Mouse (Mus musculus): ENCODE results near the gene Lrrc28. TPM values are rescaled to one million over a fixed set of nuclear protein-coding genes. Genes with fewer than 3 reads are reported as not detected.

Gene Lrrc28
- total RNA-seq, 2 experiments from 2014 or later, result 21.3 to 23.6 TPM

DNA sequence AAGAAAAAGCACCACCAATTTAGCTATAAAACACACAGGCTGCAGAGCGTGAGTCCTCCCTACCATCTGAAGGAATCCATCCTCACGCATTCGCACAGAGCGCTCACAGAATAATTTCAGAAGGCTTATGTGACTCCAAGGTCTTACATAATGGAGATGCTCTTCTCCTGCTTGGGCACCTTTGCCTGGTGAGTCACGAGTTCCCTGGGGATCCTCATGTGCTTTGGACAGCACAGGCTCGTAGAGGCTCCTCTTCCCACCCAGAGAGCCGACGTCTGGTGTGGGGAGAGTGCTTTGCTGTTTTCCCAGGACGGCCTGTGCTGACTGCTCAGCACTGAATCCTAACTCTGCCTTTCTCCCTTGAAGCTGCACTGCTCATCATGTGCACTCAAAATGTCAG lies 129.4 kb downstream of the Lrrc28 start:
- Histone ChIP-seq H3K4me3 (no peak overlapping the region), H3K27ac (0 out of 2 replicates have a peak overlapping the region, but pooled peaks have one; percentile 50)
- TF ChIP-seq CTCF (IDR thresholded peaks at IDR 0.05), result no peak
- no peak for DNase-seq
- intact Hi-C loops (cut with DNase I), result no loop called here

GRCm38 (mm10) chr7:67514893-67515292 lies 130.2 kb downstream of the Lrrc28 start:
- Histone ChIP-seq H3K4me3 (no peak overlapping the region), H3K27ac (peak overlapping the region; percentile 50)
- no peak for TF ChIP-seq CTCF (IDR thresholded peaks at IDR 0.05)
- DNase-seq, result peak; percentile 74
- intact Hi-C loops (cut with DNase I), result no loop called here

DNA sequence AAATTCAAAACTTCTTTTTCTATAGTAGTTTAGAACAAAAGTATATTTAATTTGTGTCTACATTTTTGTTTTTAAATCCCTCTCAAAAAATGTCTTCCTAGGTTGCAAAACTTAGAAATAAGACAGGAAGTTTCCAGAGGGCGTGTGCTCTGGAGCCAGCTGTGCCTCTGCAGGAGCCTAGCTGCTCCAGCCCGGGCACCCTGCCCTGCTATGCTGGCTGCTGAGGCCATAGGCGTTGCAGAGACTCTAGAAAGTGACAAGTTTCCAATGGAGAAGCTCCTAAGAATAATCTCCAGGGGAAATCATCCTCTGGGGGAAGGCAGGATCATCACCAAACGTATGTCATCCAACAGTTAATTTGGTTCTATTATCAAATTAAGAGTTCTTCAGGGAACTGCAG lies 130.7 kb downstream of the Lrrc28 start:
- TF ChIP-seq CTCF (IDR thresholded peaks at IDR 0.05), result no peak
- Histone ChIP-seq H3K27ac (peak overlapping the region; percentile 50), H3K4me3 (no peak overlapping the region)
- intact Hi-C loops (cut with DNase I), result no loop called here
- DNase-seq, result peak; percentile 89

DNA sequence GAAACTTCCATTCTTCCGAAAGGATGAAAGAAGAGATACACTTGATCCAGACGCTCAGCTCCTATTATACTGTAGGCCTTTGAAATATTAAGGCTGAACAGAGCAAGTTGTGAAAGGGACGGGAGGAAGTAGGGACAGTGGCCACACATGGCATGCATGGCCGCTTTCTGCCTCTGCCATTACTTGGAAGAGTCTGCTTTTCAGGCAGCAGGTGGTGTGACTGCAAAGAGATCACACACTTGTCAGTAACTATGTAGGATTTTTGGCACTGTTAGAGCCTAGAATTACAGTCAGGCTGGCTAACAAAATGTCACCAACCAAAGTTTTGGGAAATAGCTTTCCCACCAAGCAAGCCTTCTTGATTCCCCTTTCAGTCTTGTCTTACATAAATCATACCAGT lies 131.4 kb downstream of the Lrrc28 start:
- Histone ChIP-seq H3K27ac (no peak overlapping the region), H3K4me3 (no peak overlapping the region)
- intact Hi-C loops (cut with DNase I), result no loop called here
- DNase-seq, result no peak
- no peak for TF ChIP-seq CTCF (IDR thresholded peaks at IDR 0.05)

DNA sequence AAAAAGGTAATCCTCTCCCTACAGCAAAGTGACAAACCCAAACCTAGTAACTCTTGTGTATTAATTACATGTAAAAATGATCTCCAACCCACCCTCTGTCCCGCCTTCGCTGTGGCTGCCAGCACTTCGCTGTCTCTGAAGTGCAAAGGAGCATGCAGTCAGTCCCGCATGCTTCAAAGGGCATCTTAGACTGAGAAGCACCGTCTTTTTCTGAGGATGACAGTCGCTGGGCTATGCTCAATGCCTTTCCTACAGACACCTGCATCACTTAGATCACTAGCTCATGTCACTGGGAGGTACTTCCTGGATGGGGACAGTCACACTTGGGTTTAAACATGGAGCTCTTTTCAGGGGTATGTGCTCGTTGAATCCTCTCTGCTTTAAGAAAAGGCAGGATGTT lies 133.5 kb downstream of the Lrrc28 start:
- Histone ChIP-seq H3K27ac (no peak overlapping the region), H3K4me3 (no peak overlapping the region)
- no peak for DNase-seq
- no peak for TF ChIP-seq CTCF (IDR thresholded peaks at IDR 0.05)
- intact Hi-C loops (cut with DNase I), result no loop called here

DNA sequence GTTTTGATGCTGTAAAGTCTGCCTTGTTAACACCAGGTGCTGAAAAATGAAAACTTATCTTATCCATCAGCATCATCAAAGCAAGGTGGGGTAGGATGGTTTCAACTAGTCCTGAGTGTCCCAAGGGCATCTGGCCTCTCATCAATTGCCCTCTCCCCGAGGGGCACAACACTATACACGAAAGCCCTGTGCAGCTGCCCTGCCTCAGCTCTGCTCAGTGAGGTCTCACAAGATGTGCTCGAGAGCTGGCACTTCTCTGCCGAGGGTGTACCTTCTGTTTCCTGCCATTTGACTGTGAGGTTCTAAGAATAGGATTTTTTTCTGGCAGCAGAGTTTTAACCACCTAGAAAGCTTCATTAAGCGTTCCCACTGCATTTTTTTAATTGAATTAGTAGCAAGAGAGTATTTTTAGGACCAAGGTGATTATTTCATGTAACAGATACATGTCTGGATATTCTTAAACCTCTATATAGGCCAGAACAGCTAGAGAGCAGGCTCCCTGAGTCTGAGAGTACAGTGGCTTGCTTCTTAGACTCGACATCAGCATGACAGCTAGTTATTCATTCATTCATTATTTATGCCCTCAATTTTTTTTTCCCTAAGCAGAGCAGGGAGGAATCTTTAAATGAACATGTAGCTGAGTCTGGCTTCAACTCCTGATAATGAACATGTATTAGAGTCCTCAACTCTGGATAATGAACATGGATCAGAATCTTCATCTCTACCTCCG lies 141.6 kb downstream of the Lrrc28 start:
- H3K4me3 ChIP-seq, result no peak overlapping the region
- no peak for TF ChIP-seq CTCF (IDR thresholded peaks at IDR 0.05)
- H3K27ac ChIP-seq, result peak overlapping the region; percentile 49
- peak; percentile 54 for DNase-seq
- intact Hi-C loops (cut with DNase I), result loop anchor here (5.0 kb wide), 2 partner anchors 131 to 261 kb away; partner anchors contain the start of gene Mef2a

- no peak for TF ChIP-seq CTCF (IDR thresholded peaks at IDR 0.05)
- DNase-seq, result no peak
- no peak overlapping the region for H3K27ac ChIP-seq
- no peak overlapping the region for H3K4me3 ChIP-seq
- intact Hi-C loops (cut with DNase I), result loop anchor here (5.0 kb wide), 2 partner anchors 130 to 260 kb away; partner anchors contain the start of gene Mef2a
Observed at GRCm38 (mm10) chr7:67502631-67503030, 142.4 kb downstream of the Lrrc28 start.

DNA sequence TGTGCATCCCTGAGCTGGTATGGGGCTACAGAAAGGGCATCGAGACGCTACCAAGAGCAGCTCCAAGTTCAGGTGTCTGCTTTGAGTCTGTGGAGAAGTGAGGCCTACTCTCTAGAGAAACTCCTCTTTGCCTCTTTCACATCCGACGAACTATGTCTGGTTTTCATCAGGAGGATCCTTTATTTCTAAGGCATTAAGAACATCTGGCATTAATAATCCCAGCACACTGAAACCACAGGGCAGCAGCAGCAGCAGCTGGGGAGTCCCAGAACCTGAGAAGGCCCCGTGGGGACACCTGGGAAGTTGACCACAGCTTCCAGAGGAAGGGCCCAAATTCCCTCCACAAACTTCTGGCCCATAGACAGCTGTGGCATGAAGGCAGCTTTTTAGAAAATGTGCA lies 144.2 kb downstream of the Lrrc28 start:
- TF ChIP-seq CTCF (IDR thresholded peaks at IDR 0.05), result no peak
- intact Hi-C loops (cut with DNase I), result loop anchor here (5.0 kb wide), 2 partner anchors 129 to 259 kb away; partner anchors contain the start of gene Mef2a
- Histone ChIP-seq H3K4me3 (no peak overlapping the region), H3K27ac (0 out of 2 replicates have a peak overlapping the region, but pooled peaks have one; percentile 2)
- DNase-seq, result no peak

DNA sequence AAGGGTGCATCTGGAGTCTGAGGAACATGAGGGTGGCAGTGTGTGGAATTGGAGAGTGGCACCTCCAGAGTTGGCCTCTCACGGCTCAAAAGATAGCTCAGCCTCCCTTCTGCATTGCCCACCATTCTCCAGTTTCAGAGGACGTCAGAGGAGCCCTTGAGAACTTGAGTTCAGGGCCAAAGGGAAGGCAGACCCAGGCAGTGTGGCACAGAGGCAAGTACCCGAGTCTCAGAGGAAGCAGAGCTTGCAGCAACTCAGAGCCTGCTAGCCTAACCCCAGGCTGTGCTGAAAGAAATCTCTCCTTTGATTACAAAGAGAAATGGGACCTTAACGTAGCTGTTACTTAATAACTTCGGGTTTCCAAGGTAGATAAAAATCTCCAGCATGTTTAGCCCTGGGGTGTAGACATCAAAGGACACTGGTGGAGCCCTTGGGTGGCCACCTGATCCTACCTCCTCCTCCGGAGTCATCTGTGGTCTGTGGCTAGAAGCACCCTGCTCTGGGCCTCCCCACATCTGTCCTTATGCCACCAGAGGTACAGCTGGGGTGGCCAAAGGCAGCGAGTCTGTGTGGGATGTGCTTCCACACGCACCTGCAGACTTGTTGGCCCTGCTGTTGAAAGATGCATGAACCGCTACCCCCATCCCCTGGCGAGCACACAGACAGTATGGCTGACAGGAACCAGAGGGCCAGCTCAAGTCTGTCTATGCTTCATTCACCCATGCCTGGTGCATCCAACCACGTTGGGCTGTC lies 144.8 kb downstream of the Lrrc28 start:
- no peak for TF ChIP-seq CTCF (IDR thresholded peaks at IDR 0.05)
- intact Hi-C loops (cut with DNase I), result loop anchor here (5.0 kb wide), 2 partner anchors 128 to 258 kb away; partner anchors contain the start of gene Mef2a
- Histone ChIP-seq H3K4me3 (no peak overlapping the region), H3K27ac (peak overlapping the region; percentile 2; the same call in 1 of the 2 replicates)
- no peak for DNase-seq

DNA sequence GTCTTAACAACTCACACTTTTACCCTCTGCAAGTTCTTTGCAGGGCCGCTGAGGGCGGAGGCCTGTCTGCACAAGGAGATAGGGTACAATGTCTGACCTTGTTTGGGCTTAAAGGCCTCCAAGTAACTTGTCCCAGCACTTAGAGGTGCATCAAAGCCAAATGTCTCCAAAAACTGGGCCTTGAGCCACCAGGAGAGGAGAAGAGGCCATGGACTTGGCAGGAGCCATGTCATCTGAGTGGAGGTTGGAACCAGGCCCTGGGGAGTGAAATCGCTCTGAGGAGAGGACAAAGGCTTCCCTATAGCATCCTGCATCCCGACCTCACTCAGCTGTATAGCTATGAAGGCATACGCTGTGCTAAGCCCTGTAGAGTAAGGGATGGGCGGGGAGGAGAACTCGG lies 145.6 kb downstream of the Lrrc28 start:
- no peak for TF ChIP-seq CTCF (IDR thresholded peaks at IDR 0.05)
- Histone ChIP-seq H3K27ac (peak overlapping the region; percentile 72), H3K4me3 (no peak overlapping the region)
- intact Hi-C loops (cut with DNase I), result no loop called here
- DNase-seq, result peak; percentile 90

GRCm38 (mm10) chr7:67493795-67494687 lies 151.0 kb downstream of the Lrrc28 start:
- H3K27ac ChIP-seq, result no peak overlapping the region
- DNase-seq, result no peak
- TF ChIP-seq CTCF (IDR thresholded peaks at IDR 0.05), result no peak
- intact Hi-C loops (cut with DNase I), result no loop called here
- no peak overlapping the region for H3K4me3 ChIP-seq

- peak overlapping the region; percentile 41 for H3K4me3 ChIP-seq
- DNase-seq, result peak; percentile 93
- TF ChIP-seq CTCF (IDR thresholded peaks at IDR 0.05), result no peak
- H3K27ac ChIP-seq, result peak overlapping the region; percentile 89
- intact Hi-C loops (cut with DNase I), result loop anchor here (5.0 kb wide), 2 partner anchors 41 to 116 kb away; partner anchors contain the start of gene Mef2a
Observed at GRCm38 (mm10) chr7:67487889-67488411, 157.1 kb downstream of the Lrrc28 start.

All from gastrocnemius, adult 2 months (tissue).